Mouse (Mus musculus) mesoderm, embryonic 11.5 days (tissue): ENCODE data around the gene H2-T24.
"Not testable (repeated sequence)": the region's sequence is repeated elsewhere in the genome, so short reads cannot be mapped to it uniquely, and the experiment has no call there.

Source experiments
- DNase-seq: peaks from one replicate; pipeline ENCODE4 v3.0.0-alpha.2; 2012; ENCODE audit warnings: low read depth, low spot score

Gene H2-T24

GRCm38 (mm10) chr17:36020191-36021073 lies at the start of gene H2-T24:
Gene H2-T24 (minus strand): TSS chr17:36020560.
- peak; percentile 15 for DNase-seq

GRCm38 (mm10) chr17:36060829-36061228 lies 40.5 kb upstream of the H2-T24 start:
- peak; percentile 92 for DNase-seq

- not testable (repeated sequence) for DNase-seq
Measured at GRCm38 (mm10) chr17:36058362-36058761, 38.0 kb upstream of the H2-T24 start, which contains the start of gene Gm11127. Gene Gm11127 (minus strand): TSS chr17:36058371.

- not testable (repeated sequence) for DNase-seq
Measured at GRCm38 (mm10) chr17:36057927-36058326, 37.6 kb upstream of the H2-T24 start.

GRCm38 (mm10) chr17:36043286-36043685 lies 22.9 kb upstream of the H2-T24 start:
- DNase-seq: no peak

GRCm38 (mm10) chr17:36042610-36043169 lies 22.3 kb upstream of the H2-T24 start, which contains the start of the genes H2-T22 and Gm6034:
Gene H2-T22 (minus strand): TSS chr17:36042747.
Gene Gm6034 (plus strand): TSS chr17:36042961.
- DNase-seq: peak; percentile 78

GRCm38 (mm10) chr17:36042055-36042454 lies 21.7 kb upstream of the H2-T24 start:
- not testable (repeated sequence) for DNase-seq

- not testable (repeated sequence) for DNase-seq
Measured at GRCm38 (mm10) chr17:36040604-36041003, 20.2 kb upstream of the H2-T24 start.

- not testable (repeated sequence) for DNase-seq
Measured at GRCm38 (mm10) chr17:36036126-36036525, 15.8 kb upstream of the H2-T24 start.

- DNase-seq: not testable (repeated sequence)
Measured at GRCm38 (mm10) chr17:36035010-36035638, 14.8 kb upstream of the H2-T24 start.

- not testable (repeated sequence) for DNase-seq
Measured at GRCm38 (mm10) chr17:36034524-36034923, 14.2 kb upstream of the H2-T24 start.

- DNase-seq: not testable (repeated sequence)
Measured at GRCm38 (mm10) chr17:36032351-36032875, 12.1 kb upstream of the H2-T24 start, which contains the start of gene H2-T23. Gene H2-T23 (minus strand): TSS chr17:36032855.

- DNase-seq: not testable (repeated sequence)
Measured at GRCm38 (mm10) chr17:36031583-36032331, 11.4 kb upstream of the H2-T24 start.

GRCm38 (mm10) chr17:36030703-36031582 lies 10.6 kb upstream of the H2-T24 start:
- not testable (repeated sequence) for DNase-seq

GRCm38 (mm10) chr17:36030046-36030702 lies 9.8 kb upstream of the H2-T24 start:
- not testable (repeated sequence) for DNase-seq

- DNase-seq: no peak
Measured at GRCm38 (mm10) chr17:36028879-36029619, 8.7 kb upstream of the H2-T24 start.

GRCm38 (mm10) chr17:36027663-36028062 lies 7.3 kb upstream of the H2-T24 start:
- no peak for DNase-seq

- peak; percentile 42 for DNase-seq
Measured at GRCm38 (mm10) chr17:36025901-36026300, 5.5 kb upstream of the H2-T24 start.

GRCm38 (mm10) chr17:36025197-36025596 lies 4.8 kb upstream of the H2-T24 start:
- DNase-seq: no peak
